Mouse (Mus musculus): ENCODE results near the gene Tmem221.

GRCm38 (mm10) chr8:71526272-71526671 lies 32.4 kb downstream of the Tmem221 start:
- TF ChIP-seq POLR2A (IDR thresholded peaks at IDR 0.05; ENCODE audit: insufficient read length, low read depth), result no peak
- no peak for TF ChIP-seq POLR2AphosphoS2 (IDR thresholded peaks at IDR 0.05; ENCODE audit: insufficient read length, low read depth)
- TF ChIP-seq SRF (IDR thresholded peaks at IDR 0.05; ENCODE audit: control insufficient read depth, insufficient read length, low read depth), result no peak

Measured in myocyte (in vitro differentiated cells).